Mouse (Mus musculus) adrenal gland, adult (tissue): ENCODE data around the gene Rad51b.

Experiments
- DNase-seq, 2 experiments: peaks; one replicate each; pipeline ENCODE4 v3.0.0; 2022 to 2023; ENCODE audit warnings: low spot score in 1 of 2; ENCODE audit not compliant: inconsistent age in 2 of 2

The Rad51b gene

GRCm38 (mm10) chr12:79327868-79328267 is 30.8 kb downstream of the Rad51b start:
- DNase-seq: no peak

GRCm38 (mm10) chr12:79330571-79330970 is 33.5 kb downstream of the Rad51b start:
- no peak for DNase-seq

- no peak for DNase-seq
These were observed 34.6 kb downstream of the Rad51b start for GRCm38 (mm10) chr12:79331722-79332121.

GRCm38 (mm10) chr12:79338791-79339190 is 41.7 kb downstream of the Rad51b start:
- no peak for DNase-seq

GRCm38 (mm10) chr12:79340513-79340912 is 43.4 kb downstream of the Rad51b start:
- DNase-seq: no peak

GRCm38 (mm10) chr12:79341291-79341845 is 44.3 kb downstream of the Rad51b start:
- no peak for DNase-seq

- no peak for DNase-seq
These were observed 49.2 kb downstream of the Rad51b start for GRCm38 (mm10) chr12:79346198-79346733.

GRCm38 (mm10) chr12:79347643-79348042 is 50.6 kb downstream of the Rad51b start:
- DNase-seq: peak; percentile 47 to 89

GRCm38 (mm10) chr12:79351461-79351860 is 54.4 kb downstream of the Rad51b start:
- DNase-seq: no peak

GRCm38 (mm10) chr12:79352086-79352741 is 55.1 kb downstream of the Rad51b start:
- DNase-seq: no peak

- no peak for DNase-seq
These were observed 55.6 kb downstream of the Rad51b start for GRCm38 (mm10) chr12:79352742-79353114.

GRCm38 (mm10) chr12:79353356-79353755 is 56.3 kb downstream of the Rad51b start:
- no peak for DNase-seq

- DNase-seq: peak in 1 of 2 experiments; percentile 28
These were observed 57.5 kb downstream of the Rad51b start for GRCm38 (mm10) chr12:79354621-79355020.

- DNase-seq: peak in 1 of 2 experiments; percentile 38
These were observed 59.1 kb downstream of the Rad51b start for GRCm38 (mm10) chr12:79356138-79356537.

- no peak for DNase-seq
These were observed 60.5 kb downstream of the Rad51b start for GRCm38 (mm10) chr12:79357631-79358030.

GRCm38 (mm10) chr12:79358613-79359218 is 61.6 kb downstream of the Rad51b start:
- peak; percentile 41 to 87 for DNase-seq

GRCm38 (mm10) chr12:79359404-79359803 is 62.3 kb downstream of the Rad51b start:
- DNase-seq: no peak

GRCm38 (mm10) chr12:79362219-79362618 is 65.1 kb downstream of the Rad51b start:
- DNase-seq: peak; percentile 19 to 68

GRCm38 (mm10) chr12:79364284-79364683 is 67.2 kb downstream of the Rad51b start:
- DNase-seq: no peak

GRCm38 (mm10) chr12:79368818-79369217 is 71.7 kb downstream of the Rad51b start:
- no peak for DNase-seq

GRCm38 (mm10) chr12:79369512-79370165 is 72.6 kb downstream of the Rad51b start:
- no peak for DNase-seq

- peak in 1 of 2 experiments; percentile 54 for DNase-seq
These were observed 75.6 kb downstream of the Rad51b start for GRCm38 (mm10) chr12:79372697-79373096.
